Mouse (Mus musculus): ENCODE measurements at regions not wholly inside any gene's neighbourhood (a gene's known extent, or its start where the extent isn't known, plus 50 kb on each side); places are given as distances from the start of the nearest gene placed in this dataset.

DNA sequence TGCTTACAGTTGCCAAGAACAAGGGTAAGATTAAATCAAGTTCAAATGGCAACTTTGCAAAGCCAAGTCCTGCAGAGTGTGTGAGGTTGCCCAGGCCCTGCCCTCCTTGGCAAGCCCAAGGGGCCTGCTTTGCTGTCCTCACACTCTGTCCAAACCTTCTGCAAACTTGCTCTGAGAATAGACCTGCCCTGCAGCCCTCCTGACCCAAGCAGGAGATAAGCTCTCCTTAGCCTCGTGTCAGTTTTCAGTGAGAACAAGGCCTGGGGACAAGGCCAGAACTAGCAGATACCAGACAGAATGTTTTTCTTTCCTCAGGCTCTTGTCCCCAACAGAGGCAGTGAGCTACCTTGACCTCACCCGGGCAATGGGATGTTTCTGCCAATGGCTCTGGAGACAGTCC is 156.7 kb upstream of the Il12b start:
- DNase-seq: no peak

DNA sequence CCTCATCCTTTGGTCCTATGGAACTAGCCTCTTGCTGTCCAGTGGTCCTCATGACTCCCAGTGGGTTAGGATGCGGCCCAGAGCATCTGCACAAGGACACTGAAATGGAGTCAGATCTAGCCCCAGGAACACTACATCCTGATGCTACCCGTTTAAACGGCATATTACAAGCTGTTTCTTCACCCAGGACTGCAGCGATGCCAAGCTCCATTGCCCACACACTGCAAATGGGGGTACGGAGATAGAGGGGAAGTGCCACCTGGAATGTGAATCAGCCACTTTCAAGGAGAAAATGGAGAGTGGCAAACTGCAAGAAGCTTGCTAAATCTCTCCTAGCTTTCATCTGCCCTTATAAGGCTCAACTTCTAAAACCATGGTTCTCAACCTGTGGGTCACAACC is 148.0 kb upstream of the Il12b start:
- DNase-seq: no peak

DNA sequence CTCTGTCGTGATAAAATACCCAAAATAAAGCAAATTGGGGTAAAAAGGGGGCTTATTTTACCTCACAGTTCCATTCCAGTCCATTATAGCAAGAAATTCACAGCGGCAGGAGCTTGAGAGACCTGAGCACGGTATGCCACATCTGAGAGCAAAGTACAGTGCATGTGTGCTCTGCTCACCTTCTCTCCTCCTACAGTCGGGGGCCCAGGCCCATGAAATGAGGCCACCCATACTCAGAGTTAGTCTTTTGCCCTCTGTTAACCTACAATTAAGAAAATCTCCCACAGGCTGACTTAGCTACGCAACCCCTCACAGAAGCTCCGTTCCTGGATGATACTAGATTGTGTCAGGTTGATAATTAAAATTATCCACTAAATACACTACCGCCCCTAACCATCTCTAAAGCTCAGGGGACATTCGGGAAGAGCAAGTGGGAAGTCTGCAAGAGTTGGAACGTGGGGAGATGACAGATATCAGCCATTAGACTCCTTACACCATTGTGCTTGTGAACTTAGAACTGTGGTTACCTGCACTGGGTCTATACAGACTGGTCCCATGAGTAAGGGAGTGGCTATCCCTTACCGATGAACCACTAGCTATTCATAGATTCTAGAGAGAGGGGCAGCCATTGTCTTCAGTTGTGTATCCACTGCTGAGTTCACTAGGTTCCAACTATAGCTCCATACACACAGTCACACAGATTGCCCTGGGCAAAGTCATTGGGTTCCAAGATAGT is 139.3 kb upstream of the Il12b start:
- no peak for DNase-seq

DNA sequence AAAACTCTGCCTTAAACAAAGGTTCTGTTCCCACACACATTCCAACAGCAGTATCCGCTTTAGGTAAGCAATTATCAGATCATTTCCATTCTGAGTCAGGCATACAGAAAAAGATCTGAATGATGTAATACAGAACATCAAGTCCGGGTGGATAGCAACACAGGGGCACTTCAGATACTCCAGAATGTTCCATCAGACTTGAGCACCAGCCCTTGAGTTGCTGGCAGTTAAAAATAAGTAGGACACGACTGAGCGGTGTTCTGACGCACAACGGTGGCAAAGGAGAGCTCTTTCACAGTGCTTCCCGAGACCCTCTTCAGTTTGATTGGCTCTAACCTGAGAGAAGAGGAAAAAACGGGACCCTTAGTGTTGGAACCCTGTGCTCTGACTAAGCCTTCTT is 138.2 kb upstream of the Il12b start:
- DNase-seq: no peak

DNA sequence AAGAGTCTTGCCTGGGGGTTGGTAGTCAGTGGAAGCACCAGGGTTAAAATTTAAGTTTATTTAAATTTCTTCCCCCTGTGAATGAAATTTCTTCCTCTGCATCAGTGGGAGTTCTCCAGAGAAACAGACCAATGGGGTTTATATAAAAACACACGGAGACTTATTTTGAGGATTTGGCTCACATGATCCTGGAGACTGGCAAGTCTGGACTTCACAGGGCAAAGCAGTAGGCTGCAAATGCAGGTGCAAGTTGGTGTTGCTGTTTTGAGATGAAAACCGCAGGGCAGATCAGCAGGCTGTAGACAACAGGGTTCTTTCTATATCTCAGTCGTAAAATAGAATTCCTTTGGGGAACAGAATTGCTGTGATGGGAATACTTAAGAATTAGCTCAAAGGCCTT is 137.3 kb upstream of the Il12b start:
- DNase-seq: no peak

DNA sequence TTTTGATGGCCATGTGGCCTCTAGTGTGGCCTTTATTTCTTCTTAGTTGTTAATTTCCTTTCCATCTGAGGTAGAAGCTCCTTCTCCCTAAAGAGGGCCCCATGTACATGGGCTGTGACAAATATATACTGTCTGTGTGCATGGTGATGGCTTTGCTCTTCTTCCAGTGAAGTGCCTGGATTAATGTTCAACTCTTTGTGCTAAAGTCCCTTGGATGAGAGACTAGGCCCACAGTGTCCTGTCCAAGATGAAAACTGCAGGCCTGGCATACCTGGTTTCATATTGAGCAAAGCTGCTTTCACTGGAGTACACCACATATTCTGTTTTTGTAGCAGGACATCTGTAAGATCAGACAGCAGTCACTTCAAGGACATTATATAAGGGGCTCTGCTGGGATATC is 127.6 kb upstream of the Il12b start:
- peak; percentile 35 for DNase-seq

DNA sequence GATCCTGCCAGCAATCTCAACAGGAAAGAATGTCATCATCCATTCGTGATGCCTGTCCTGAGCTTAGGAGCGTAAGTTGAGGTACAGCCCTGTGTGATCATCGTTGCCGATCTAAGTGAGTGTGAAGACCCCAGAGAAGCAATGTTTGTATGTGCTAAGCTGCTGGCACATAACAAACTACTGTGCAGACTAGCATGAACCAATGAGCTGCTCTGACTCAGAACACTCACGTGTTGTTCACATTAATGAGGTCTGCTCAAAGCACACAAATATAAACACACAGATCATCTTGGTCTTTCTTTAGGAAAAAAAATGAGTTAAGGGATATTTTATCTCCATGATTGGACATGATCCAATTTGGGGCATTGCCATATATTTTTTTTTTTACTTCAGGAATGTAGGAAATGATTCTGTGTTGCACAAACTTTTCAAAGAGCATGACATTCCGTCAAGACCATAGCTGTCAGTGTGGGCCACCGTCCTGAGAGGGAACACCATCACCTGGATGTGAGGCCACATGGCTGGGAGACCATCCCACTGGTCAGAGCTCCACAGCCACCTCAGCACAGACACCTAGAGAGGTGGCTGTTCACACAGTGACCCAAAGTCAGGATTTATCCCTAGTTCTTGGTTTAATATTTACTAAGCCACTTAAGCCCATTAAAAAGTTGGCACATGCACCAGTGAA is 121.2 kb upstream of the Il12b start:
- DNase-seq: no peak

DNA sequence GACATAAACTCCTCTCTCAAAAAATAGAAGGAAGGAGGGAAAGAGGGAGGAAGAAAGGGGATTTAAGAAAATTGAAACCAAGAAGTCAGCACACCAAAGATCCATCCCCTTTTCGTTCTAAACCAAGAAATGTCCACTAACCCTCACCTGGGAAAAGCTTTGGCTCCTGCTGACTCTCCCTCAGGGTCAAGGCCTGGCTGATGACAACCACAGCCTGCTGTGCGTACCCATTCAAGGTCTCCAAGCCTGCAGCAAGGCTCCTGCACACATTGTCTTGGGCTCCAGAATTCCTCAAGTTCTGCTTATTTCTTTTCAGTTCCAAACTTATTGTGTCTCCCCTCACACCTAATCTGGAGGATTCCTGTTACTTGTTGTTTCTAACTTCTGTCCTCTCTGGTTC is 113.9 kb upstream of the Il12b start:
- DNase-seq: no peak

DNA sequence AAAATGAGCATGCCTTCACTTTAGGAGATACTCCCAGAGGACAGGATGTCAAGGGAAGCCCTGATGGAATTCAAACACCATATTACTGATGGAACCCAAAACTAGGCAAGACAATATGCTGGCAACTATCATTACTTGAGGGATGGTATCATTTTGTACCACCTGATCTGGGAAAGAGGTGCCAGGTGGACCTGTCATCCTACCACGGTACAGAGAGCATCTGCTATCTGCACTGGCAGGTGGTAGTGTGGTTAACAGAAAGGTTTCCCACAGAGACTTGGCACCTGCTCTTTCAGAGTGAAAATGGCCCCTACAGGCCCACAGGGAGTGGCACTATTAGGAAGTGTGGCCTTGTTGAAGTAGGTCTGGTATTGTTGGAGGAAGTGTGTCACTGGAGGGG is 111.0 kb upstream of the Il12b start:
- DNase-seq: no peak

DNA sequence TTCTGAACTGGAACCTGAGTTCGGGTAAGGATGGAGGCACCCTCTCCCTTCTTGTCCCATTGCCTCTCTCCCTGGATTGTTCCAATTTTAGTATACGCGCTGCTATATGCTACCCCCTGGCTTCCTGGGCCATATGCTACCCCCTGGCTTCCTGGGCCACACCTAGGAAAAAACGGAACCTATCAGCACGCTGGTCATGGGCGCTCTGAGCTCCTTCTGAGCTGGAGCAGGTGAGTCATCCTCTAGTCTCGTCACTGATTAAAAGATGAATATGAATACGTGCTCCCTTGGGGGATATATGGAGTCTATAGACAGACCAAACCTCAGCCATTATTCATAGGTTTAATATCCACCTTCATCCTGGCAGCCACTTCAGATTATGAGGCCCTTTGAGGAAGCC is 96.1 kb upstream of the Il12b start:
- DNase-seq: no peak

DNA sequence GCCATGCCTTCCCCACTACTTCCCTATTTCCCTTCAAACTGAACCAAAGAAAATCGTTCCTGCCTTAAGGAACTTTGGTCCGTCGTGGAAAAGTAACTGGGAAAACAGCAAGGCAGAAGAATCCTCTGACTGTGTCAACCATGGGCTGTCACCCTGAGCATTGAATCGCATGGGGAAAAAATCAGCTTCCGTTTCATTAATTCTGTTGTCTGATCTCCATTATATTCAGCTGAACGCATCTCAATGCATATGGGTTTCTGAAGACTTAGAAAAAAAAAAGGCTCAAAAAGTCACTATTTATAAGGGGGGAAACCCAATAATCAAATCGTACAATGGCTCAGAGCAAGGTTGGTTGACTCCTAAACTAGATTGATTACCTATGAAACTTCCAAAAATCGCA is 83.8 kb upstream of the Il12b start:
- no peak for DNase-seq

DNA sequence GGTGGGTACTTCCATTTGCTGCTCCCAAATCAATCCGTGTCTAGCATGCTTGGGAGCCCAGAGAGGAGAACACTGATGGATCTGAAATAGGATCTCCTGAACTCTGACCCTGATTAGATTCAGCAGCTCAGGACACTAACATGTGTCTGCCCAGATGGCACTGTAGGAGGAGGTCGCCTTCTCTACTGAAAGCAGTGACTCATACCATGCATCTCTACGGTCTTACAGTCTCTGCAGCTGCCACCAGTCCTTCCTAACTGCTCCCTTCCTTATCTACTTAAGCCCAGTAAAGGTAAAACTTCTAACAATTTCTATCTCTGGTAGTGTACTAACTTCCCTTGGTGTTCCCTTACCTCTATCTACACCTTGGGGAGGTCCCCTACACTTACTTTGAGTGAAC is 80.7 kb upstream of the Il12b start:
- DNase-seq: no peak

DNA sequence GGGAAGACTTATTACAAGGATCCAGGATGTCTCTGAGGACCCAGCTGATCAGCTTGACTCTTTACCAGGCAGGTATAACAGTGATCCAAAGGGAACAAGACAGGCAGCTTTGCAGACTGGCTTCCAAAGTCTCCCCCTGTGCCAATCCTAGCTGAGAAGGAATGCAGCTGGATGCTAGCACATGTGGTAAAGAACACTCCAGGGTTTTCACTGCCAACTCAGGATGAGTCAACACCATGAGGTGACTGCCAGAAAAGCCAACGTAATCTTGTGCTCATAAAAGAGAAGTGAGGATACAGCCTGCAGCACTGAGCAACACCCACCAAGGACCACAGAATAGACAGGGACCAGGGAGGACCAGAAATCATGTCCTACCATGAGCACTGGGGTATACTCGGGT is 76.5 kb upstream of the Il12b start:
- no peak for DNase-seq

DNA sequence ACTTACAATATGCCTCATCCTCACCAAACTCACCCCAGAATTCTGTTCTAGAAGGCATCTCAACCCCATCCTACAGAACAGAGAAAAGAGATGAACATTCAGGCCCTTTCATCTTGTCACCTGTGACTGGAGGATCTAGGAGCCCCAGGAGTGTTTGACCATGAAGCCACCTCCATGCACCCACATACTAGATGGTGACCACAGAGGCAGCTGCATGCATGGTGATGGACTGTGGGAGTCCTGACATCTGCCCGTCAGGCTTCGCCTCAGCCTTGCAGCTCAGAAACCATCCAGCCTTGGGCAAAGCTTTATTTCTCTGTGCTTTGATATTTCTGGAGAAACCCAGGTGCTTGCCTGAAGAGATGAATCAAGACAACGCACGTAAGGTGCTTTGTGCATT is 74.8 kb upstream of the Il12b start:
- no peak for DNase-seq

DNA sequence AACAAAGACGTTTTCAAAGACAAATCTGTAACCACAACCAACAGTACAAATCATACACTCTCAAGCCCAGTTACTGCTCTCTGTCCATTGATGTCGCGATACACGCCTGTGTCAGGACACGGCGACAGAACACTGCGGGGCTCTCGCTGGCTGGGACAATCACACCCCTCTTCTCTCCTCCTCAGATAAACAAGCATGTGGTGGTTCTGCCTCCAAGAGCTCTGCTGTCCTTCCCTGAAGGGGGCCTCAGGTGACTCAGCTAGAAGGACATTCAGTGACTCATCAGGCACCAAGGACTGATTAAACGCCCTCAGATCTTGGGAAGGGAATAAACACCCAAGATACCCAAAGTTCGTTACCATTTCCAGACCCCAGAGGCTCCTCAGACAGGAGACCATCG is 74.3 kb upstream of the Il12b start:
- no peak for DNase-seq

DNA sequence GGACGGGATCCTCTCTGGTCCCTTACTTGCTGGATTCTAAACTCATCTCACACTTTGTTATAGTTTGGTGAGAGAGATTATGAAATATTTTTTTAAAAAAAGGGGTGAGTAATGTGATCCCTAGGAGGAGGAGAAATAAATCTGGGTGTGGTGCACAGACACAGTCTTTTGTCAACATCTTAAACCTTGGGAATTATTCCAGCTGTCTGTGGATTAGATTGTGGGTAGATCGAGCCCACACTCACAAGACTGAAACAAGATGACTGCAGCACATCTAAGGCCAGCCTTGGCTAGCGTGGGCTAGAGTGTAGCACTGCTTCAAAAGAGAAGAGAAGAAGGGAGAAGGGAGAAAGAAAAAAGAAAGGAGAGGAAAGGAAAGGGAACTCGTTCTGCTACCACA is 70.4 kb upstream of the Il12b start:
- DNase-seq: no peak

DNA sequence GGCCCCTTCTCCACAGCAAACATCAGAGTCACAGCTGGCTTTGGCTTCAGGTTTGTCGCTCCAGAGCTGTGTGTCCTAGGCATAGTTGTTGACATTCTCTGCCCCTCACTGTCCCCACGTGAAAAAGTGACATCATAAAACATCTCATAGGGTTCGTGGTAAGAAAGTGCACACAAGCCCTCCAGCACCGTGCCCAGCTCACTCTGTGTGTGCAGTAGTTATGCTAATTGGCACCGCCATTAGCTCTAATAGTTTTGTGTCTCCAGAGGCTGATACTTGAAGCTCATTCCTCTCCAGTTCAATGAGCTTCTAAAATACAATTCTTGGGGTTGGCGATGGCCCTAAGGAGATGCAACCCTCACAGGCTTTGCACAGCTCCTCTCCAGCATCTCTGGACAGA is 69.4 kb upstream of the Il12b start:
- no peak for DNase-seq

DNA sequence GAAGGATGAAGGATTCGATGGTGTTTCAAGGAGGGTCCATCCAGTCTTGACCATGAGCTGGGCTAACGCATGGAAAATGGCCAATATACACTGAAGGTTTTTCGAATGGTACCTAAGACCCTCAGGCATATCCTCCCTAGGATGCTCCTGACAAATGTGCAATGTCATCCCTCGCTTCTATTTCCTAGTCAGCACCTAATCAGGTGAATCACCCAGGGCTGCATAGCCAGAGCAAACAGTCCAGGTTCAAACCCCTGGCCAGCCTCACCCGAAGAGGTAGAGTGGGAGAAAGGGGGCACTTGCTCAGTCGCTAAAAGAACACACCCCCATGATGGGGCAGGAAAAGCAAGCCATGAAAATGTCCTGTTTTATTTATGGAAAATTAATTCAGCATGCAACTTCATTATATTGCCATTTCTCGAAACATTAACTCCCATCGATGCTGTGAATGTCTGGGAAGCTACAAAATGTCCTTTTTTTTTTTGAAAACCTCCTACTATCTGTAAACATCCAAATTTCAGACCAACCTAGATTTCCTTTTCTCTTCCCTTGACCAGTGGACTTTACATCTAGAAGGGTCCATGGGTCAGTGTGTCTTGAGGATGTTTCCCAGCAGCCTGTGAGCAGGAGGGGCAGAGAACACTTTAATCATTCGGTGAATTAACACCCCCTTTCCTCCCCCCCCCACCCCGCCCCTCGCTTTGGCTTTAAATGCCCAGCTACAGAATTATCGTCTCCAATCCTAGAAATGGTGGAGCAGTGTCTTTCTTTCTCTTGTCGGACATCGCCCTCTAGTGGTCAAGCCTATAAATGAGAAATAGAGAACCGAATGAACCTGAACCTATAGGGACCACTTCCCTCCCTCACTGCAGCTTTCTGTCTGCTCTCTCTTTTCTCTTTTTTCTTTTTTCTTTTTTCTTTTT is 68.8 kb upstream of the Il12b start:
- peak; percentile 16 for DNase-seq

DNA sequence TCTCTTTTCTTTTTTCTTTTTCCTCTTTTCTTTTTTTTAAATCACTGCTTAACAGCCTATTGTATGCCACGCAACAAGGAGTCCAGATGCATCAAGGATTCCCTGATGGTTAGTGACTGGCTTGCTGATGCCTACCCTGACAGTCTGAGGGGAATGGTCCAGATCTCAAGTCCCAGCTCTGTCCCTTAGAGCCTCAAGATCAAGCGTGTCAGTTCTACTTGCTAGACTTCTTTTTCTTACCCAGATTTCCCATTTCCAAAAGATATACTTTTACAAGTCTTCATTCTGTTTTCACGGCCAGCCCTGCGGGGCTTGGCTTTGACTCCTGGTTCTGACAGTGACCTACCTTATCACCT is 68.1 kb upstream of the Il12b start:
- DNase-seq: no peak

DNA sequence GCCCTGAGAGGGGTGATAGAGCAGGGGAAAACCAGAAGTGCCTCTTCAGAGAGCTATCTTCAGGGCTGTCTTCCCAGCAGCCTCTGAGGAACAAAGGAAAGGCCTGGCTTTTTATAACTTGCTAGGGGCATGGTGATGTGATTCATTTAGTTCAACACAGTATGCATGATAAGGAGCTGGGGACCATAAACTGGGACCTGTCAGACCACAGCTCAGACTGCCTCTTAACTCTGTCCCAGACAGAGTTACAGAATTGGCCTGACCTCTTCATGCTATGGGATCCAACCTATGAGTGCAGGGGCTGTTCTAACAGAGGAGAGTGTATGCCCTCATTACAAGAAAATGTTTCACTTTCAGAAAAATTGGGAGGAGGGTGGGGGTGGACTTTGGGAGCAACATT is 59.3 kb upstream of the Il12b start:
- no peak for DNase-seq

DNA sequence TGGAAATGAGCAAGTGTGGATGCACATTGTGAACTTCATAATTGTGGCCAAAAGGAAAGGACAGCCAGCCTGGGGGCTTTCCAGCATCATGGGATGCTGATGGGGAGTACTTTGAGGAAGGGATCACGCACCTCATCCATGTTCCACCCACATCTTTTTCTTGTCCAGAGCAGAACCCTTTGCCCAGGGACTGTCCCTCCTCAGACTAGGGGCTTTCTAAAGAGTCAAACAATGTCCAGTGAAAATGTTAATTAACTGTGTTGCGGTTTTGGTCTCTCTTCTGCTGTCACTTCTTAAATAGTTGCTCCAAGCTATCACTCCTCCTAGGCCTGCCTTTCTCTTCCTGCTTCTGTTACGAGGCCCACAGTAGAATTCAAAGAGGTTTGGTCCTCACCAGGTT is 51.6 kb upstream of the Il12b start:
- no peak for DNase-seq

DNA sequence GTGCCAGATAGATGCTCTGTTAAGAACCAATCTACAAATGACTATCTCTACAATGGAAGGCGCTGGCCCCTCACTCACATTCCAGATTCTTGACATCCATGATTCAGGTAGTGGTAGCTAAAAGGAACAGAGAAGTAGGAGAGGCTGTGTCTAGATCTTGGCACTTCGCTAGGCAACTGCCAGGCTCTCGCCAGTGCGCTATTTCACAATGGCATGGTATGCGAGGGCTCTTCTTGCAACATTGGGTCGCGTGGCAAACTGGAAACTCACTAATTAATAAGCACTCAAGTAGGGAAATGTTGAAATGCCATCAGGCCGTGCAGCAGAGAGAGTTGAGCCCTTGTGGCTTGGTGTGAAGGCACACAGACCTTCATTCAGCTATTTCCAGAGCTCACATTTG is 50.3 kb upstream of the Il12b start:
- DNase-seq: no peak

Data from kidney, adult 11 months (tissue).